Mouse (Mus musculus) midbrain, embryonic 15.5 days (tissue): ENCODE measurements at regions not wholly inside any gene's neighbourhood (a gene's known extent, or its start where the extent isn't known, plus 50 kb on each side); places are given as distances from the start of the nearest gene placed in this dataset.
A peak's percentile ranks its signal among the peaks of the same experiment; 100 is the strongest.

Experiments used
- ATAC-seq: fragments of 200-750 bp; cut with Nextera tagmentation; replicated peaks from 2 replicates; pipeline ENCODE4 v1.8.0; 2017; ENCODE audit warnings: moderate TSS enrichment
- H3K27ac ChIP-seq: fragments of 300-500 bp; sonication (generic); 2 replicates; pipeline ENCODE4 v1.5.1; 2015; ENCODE audit warnings: mild to moderate bottlenecking, inconsistent platforms
- H3K27me3 ChIP-seq: fragments of 300-500 bp; sonication (generic); replicated peaks from 2 replicates; pipeline ENCODE4 v1.6.1; 2015; ENCODE audit warnings: inconsistent platforms
- H3K36me3 ChIP-seq: fragments of 300-500 bp; sonication (generic); replicated peaks from 2 replicates; pipeline ENCODE4 v1.6.1; 2015; ENCODE audit warnings: inconsistent platforms
- H3K4me1 ChIP-seq: fragments of 300-500 bp; sonication (generic); 2 replicates; pipeline ENCODE4 v1.6.1; 2015; ENCODE audit warnings: inconsistent platforms
- H3K4me2 ChIP-seq: fragments of 300-500 bp; sonication (generic); 2 replicates; pipeline ENCODE4 v1.6.1; 2015; ENCODE audit warnings: inconsistent platforms, mild to moderate bottlenecking, moderate library complexity
- H3K4me3 ChIP-seq: fragments of 300-500 bp; sonication (generic); 2 replicates; pipeline ENCODE4 v1.5.1; 2015; ENCODE audit warnings: mild to moderate bottlenecking, inconsistent platforms
- H3K9ac ChIP-seq: fragments of 300-500 bp; sonication (generic); 2 replicates; pipeline ENCODE4 v1.6.1; 2015; ENCODE audit warnings: mild to moderate bottlenecking, inconsistent platforms
- H3K9me3 ChIP-seq: fragments of 300-500 bp; sonication (generic); 2 replicates; pipeline ENCODE4 v1.6.1; 2016; ENCODE audit warnings: inconsistent platforms
- WGBS: fragments of 180-500 bp; shearing (Covaris S2); methylation state at CpG from one replicate; pipeline ENCODE4 v1.1.7; 2015; ENCODE audit warnings: mixed read lengths; 5-methylcytosine and 5-hydroxymethylcytosine counted together

GRCm38 (mm10) chr3:56763896-56764295 lies 537.9 kb downstream of the Tm4sf1 start:
- Histone ChIP-seq H3K4me1 (no peaks in the 10 kb centered on the region), H3K4me3 (no peak overlapping the region), H3K9me3 (no peaks in the 10 kb centered on the region), H3K9ac (no peak overlapping the region), H3K36me3 (no peaks in the 10 kb centered on the region), H3K27ac (no peak overlapping the region), H3K27me3 (no peaks in the 10 kb centered on the region), H3K4me2 (no peak overlapping the region)
- ATAC-seq: no peak
- 79% methylated on average over 6 of the region's 6 CpGs for WGBS

DNA sequence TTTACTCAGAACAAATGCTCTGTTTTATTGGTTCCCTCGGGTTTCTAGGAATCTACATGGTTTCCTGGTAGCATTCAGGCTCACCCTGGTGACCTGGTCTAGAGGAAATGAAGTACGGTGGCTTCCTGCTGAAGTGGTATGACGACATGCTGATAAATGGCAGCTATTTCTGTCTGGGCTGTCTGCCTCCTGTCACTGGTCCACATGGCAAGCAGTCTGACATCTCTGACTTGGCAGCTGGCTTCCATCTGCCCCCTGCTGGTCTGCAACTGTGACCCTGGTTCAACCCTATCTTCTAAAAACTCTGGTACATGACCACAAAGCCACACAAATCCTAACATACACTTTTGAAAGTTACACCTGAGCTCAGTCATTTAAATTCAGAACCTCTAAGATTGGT lies 548.1 kb downstream of the Tm4sf1 start:
- WGBS: 39% methylated on average over 3 of the region's 3 CpGs
- no peak for ATAC-seq
- Histone ChIP-seq H3K4me3 (no peak overlapping the region), H3K9me3 (no peaks in the 10 kb centered on the region), H3K4me1 (no peaks in the 10 kb centered on the region), H3K9ac (no peak overlapping the region), H3K4me2 (no peak overlapping the region), H3K27me3 (no peaks in the 10 kb centered on the region), H3K27ac (no peak overlapping the region), H3K36me3 (no peaks in the 10 kb centered on the region)

- Histone ChIP-seq H3K9ac (no peak overlapping the region), H3K4me1 (no peaks in the 10 kb centered on the region), H3K27me3 (no peaks in the 10 kb centered on the region), H3K9me3 (no peaks in the 10 kb centered on the region), H3K4me3 (no peak overlapping the region), H3K4me2 (no peak overlapping the region), H3K27ac (no peak overlapping the region), H3K36me3 (no peaks in the 10 kb centered on the region)
- WGBS: 86% methylated on average over 1 of the region's 1 CpGs
- no peak for ATAC-seq
These were observed 549.9 kb downstream of the Tm4sf1 start for GRCm38 (mm10) chr3:56751926-56752325.

DNA sequence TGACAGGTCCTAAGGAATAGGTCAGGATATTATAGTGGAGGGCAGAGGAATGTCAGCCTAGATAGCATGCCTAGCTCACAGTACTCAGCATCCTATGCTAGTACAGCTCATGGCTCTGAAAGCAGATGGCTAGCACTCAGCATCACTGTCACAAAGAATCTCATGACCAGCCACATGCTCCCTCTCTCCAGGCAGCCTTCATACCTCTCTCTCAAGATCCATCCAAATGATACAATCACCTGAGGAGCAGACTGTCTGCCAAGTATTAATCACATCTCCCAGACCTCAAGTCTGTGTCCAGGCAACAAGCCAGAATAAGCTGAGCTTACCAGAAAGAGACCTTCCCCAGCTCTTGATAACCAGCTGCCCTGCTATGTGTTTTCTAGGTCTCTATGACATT lies 557.4 kb upstream of the Nbea start:
- no peak for ATAC-seq
- Histone ChIP-seq H3K4me3 (no peak overlapping the region), H3K9ac (no peak overlapping the region), H3K27ac (no peak overlapping the region), H3K27me3 (no peaks in the 10 kb centered on the region), H3K4me1 (no peaks in the 10 kb centered on the region), H3K36me3 (no peaks in the 10 kb centered on the region), H3K9me3 (no peaks in the 10 kb centered on the region), H3K4me2 (no peak overlapping the region)

- no peaks in the 10 kb centered on the region for H3K36me3 ChIP-seq
- no peaks in the 10 kb centered on the region for H3K27me3 ChIP-seq
- no peak for ATAC-seq
- no peaks in the 10 kb centered on the region for H3K9me3 ChIP-seq
- no peak overlapping the region for H3K4me2 ChIP-seq
- H3K4me3 ChIP-seq: no peak overlapping the region
- 82% methylated on average over 3 of the region's 3 CpGs for WGBS
- no peak overlapping the region for H3K9ac ChIP-seq
- no peaks in the 10 kb centered on the region for H3K4me1 ChIP-seq
- H3K27ac ChIP-seq: no peak overlapping the region
These were observed 556.0 kb upstream of the Nbea start for GRCm38 (mm10) chr3:56739451-56739850.

DNA sequence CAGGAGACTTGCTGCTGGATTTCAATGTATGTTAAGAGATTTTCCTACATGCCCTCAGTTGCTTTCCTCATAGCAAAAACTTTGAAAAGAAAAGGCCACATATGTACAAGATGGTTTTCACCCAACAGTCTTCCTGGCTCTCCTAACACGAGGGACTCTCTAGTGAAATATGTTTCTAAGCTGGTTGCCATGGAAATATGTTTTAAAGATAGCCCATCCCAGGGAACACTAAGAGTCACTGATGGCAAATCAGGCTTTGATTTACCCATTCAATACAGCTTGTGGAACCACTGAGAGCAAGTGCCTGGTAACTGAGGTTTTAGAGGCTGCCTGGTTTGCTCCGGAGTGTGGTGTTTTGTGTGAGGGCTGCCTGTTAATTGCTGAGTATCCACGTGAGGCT lies 547.3 kb upstream of the Nbea start:
- WGBS: 45% methylated on average over 3 of the region's 3 CpGs
- H3K27ac ChIP-seq: no peak overlapping the region
- no peak overlapping the region for H3K9ac ChIP-seq
- no peak overlapping the region for H3K4me3 ChIP-seq
- H3K27me3 ChIP-seq: no peaks in the 10 kb centered on the region
- H3K4me2 ChIP-seq: no peak overlapping the region
- H3K9me3 ChIP-seq: no peaks in the 10 kb centered on the region
- no peaks in the 10 kb centered on the region for H3K4me1 ChIP-seq
- no peaks in the 10 kb centered on the region for H3K36me3 ChIP-seq
- ATAC-seq: no peak

DNA sequence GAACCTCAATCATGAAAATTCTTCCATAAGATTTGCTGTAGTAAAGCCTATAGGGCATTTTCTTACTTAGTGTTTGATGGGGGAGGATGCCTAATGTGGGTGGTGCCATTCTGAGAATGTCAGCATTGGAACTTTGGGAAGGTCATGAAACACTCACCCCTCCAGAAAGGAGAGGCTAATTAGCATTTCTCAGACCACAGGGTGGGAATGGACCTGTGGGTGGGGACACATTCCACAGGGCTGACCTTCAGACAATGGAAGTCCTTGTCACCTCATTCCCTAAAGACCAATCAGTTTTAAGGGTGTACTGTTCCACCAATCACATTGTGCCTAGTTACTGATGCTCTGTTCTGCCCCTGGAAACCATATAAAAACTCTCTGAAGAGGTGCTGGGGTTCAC lies 541.5 kb upstream of the Nbea start:
- H3K27ac ChIP-seq: no peak overlapping the region
- H3K4me2 ChIP-seq: no peak overlapping the region
- no peaks in the 10 kb centered on the region for H3K36me3 ChIP-seq
- no peaks in the 10 kb centered on the region for H3K9me3 ChIP-seq
- H3K4me1 ChIP-seq: no peaks in the 10 kb centered on the region
- no peak for ATAC-seq
- no peak overlapping the region for H3K4me3 ChIP-seq
- no peak overlapping the region for H3K9ac ChIP-seq
- no peaks in the 10 kb centered on the region for H3K27me3 ChIP-seq

DNA sequence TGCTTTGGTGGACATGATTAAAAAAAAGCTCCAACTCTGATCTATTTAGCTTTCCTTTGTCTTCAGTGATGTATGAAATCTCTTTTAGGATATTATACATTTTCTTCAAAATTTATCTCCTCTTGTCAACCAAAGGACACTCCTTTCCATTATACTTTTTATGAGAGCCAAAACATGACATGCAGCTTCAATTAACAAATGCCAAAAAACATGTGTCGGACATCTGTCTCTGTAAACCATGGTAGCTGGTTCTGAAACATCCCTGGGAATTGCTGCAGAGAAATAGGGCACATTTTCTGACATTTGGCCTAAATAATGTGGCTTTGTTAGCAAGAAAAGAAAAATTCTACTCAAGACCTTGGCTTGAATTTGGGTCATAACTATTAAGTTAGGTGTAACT lies 524.8 kb upstream of the Nbea start:
- Histone ChIP-seq H3K9me3 (no peaks in the 10 kb centered on the region), H3K9ac (no peak overlapping the region), H3K27me3 (no peaks in the 10 kb centered on the region), H3K4me1 (peaks cover 15% of the 10 kb centered on the region), H3K36me3 (no peaks in the 10 kb centered on the region), H3K4me2 (no peak overlapping the region), H3K4me3 (no peak overlapping the region), H3K27ac (peak overlapping the region; percentile 76)
- WGBS: 60% methylated on average over 1 of the region's 1 CpGs
- no peak for ATAC-seq

DNA sequence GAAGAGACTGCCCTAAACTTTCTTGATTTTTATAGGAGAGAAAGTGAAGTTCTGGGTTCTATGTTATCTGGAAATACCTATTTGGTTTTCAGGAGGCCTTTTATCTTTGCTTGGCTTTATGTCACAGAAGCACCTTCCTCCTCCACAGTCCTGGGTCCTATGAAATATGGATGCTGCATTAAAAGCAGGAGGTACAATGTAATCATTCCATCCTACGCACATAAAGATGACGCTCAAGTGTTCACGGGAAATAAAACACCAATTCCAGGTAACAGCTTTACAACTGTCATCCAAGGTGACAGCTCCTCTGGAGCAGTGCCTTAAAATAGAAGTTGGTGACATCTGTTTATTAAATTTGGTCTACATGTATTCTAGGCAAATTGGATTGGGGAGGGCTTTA lies 523.8 kb upstream of the Nbea start:
- Histone ChIP-seq H3K4me1 (peaks cover 15% of the 10 kb centered on the region), H3K4me2 (no peak overlapping the region), H3K27me3 (no peaks in the 10 kb centered on the region), H3K9me3 (no peaks in the 10 kb centered on the region), H3K4me3 (no peak overlapping the region), H3K36me3 (no peaks in the 10 kb centered on the region), H3K9ac (no peak overlapping the region), H3K27ac (peak overlapping the region; percentile 76; the same call in 1 of the 2 replicates)
- WGBS: 57% methylated on average over 3 of the region's 3 CpGs
- peak; percentile 75; the same call in 1 of the 2 replicates for ATAC-seq

- Histone ChIP-seq H3K27me3 (no peaks in the 10 kb centered on the region), H3K4me1 (peaks cover 15% of the 10 kb centered on the region), H3K9me3 (no peaks in the 10 kb centered on the region), H3K27ac (no peak overlapping the region), H3K36me3 (no peaks in the 10 kb centered on the region), H3K4me3 (no peak overlapping the region), H3K4me2 (no peak overlapping the region), H3K9ac (no peak overlapping the region)
- WGBS: 52% methylated on average over 4 of the region's 4 CpGs
- ATAC-seq: no peak
These were observed 522.5 kb upstream of the Nbea start for GRCm38 (mm10) chr3:56706038-56706437.

GRCm38 (mm10) chr3:56698941-56699340 lies 515.4 kb upstream of the Nbea start:
- Histone ChIP-seq H3K9me3 (no peaks in the 10 kb centered on the region), H3K4me3 (no peak overlapping the region), H3K4me2 (0 out of 2 replicates have a peak overlapping the region, but pooled peaks have one; percentile 28), H3K36me3 (no peaks in the 10 kb centered on the region), H3K9ac (no peak overlapping the region), H3K4me1 (peaks cover 20% of the 10 kb centered on the region), H3K27me3 (no peaks in the 10 kb centered on the region), H3K27ac (peak overlapping the region; percentile 87)
- ATAC-seq: peak; percentile 38

- H3K27me3 ChIP-seq: no peaks in the 10 kb centered on the region
- peak; percentile 98 for ATAC-seq
- peak overlapping the region; percentile 28 for H3K4me2 ChIP-seq
- H3K27ac ChIP-seq: peak overlapping the region; percentile 87
- H3K9me3 ChIP-seq: no peaks in the 10 kb centered on the region
- no peak overlapping the region for H3K4me3 ChIP-seq
- 0% methylated on average over 1 of the region's 1 CpGs for WGBS
- H3K9ac ChIP-seq: 0 out of 2 replicates have a peak overlapping the region, but pooled peaks have one; percentile 15
- H3K4me1 ChIP-seq: peaks cover 20% of the 10 kb centered on the region
- H3K36me3 ChIP-seq: no peaks in the 10 kb centered on the region
These were observed 514.7 kb upstream of the Nbea start for GRCm38 (mm10) chr3:56698248-56698647.

- no peaks in the 10 kb centered on the region for H3K27me3 ChIP-seq
- WGBS: 95% methylated on average over 7 of the region's 7 CpGs
- no peaks in the 10 kb centered on the region for H3K9me3 ChIP-seq
- no peak overlapping the region for H3K27ac ChIP-seq
- no peaks in the 10 kb centered on the region for H3K36me3 ChIP-seq
- no peaks in the 10 kb centered on the region for H3K4me1 ChIP-seq
- H3K4me2 ChIP-seq: no peak overlapping the region
- no peak overlapping the region for H3K4me3 ChIP-seq
- ATAC-seq: no peak
- H3K9ac ChIP-seq: no peak overlapping the region
These were observed 497.5 kb upstream of the Nbea start for GRCm38 (mm10) chr3:56681031-56681430.

- no peaks in the 10 kb centered on the region for H3K27me3 ChIP-seq
- 13% methylated on average over 3 of the region's 3 CpGs for WGBS
- no peaks in the 10 kb centered on the region for H3K9me3 ChIP-seq
- H3K4me1 ChIP-seq: no peaks in the 10 kb centered on the region
- H3K27ac ChIP-seq: no peak overlapping the region
- H3K9ac ChIP-seq: no peak overlapping the region
- H3K4me2 ChIP-seq: no peak overlapping the region
- H3K36me3 ChIP-seq: no peaks in the 10 kb centered on the region
- 0 out of 2 replicates have a peak, but pooled peaks have one; percentile 52 for ATAC-seq
- no peak overlapping the region for H3K4me3 ChIP-seq
These were observed 485.3 kb upstream of the Nbea start for GRCm38 (mm10) chr3:56668829-56669228.
